Mouse (Mus musculus) bone marrow, adult 2 months (tissue): Measurements from ENCODE around the gene Zfp646.

Experiments
- CTCF ChIP-seq: fragments of 200-500 bp; IDR thresholded peaks from 2 replicates; pipeline ENCODE4 v1.5.1; 2011; ENCODE audit warnings: low read length, control low read depth; ENCODE audit not compliant: control insufficient read depth, insufficient read depth
- POLR2A ChIP-seq: fragments of 200-500 bp; IDR thresholded peaks from 2 replicates; pipeline ENCODE4 v1.6.1; 2011; ENCODE audit warnings: low read depth, mild to moderate bottlenecking, control low read depth, low read length, borderline replicate concordance; ENCODE audit not compliant: control insufficient read depth

DNA sequence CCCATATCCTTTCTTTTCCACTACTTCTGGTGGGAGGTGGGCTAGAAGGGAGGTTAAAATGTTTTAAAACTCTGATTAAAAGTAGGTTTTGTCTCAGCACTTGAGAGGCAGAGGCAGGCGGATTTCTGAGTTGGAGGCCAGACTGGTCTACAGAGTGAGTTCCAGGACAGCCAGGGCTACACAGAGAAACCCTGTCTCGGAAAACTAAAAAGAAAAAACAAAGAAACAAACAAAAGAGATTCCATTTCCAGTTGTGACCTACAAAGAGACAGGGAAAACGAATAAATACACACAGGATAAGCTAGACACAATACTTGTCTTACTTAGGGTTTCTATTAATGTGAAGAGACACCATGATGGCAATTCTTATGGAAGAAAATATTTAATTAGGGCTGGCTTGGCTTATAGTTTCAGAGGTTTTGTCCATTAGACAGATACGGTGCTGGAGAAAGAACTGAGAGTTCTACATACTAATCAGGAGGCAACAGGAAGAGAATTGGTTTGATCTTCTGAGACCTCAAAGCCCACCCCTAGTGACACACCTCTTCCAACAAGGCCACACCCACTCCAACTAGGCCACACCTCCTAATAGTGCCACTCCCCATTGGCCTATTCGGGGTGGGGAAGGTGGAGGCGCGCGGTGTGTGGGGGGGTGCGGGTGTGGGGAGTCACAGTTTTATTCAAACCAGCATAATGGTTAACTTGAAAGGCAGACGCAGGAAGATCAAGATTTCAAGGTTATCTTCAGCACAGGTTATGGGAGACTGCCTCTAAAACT, 22.3 kb downstream of the Zfp646 start:
- TF ChIP-seq CTCF (no peak), POLR2A (no peak)
